Mouse (Mus musculus) hindbrain, embryonic 16.5 days (tissue): Measurements from ENCODE around the gene Ulk4. TPM values are rescaled to one million over a fixed set of nuclear protein-coding genes. Genes with fewer than 3 reads are reported as not detected.
A peak's percentile ranks its signal among the peaks of the same experiment; 100 is the strongest.

Experiments
- ATAC-seq: fragments of 200-750 bp; cut with Nextera tagmentation; 2 replicates; pipeline ENCODE4 v1.8.0; 2017; ENCODE audit warnings: moderate TSS enrichment, moderate library complexity
- H3K27ac ChIP-seq: fragments of 300-500 bp; sonication (generic); 2 replicates; pipeline ENCODE4 v1.5.1; 2014; ENCODE audit warnings: low read depth, mild to moderate bottlenecking, control low read depth, low read length, moderate library complexity
- H3K27me3 ChIP-seq: fragments of 300-500 bp; sonication (generic); replicated peaks from 2 replicates; pipeline ENCODE4 v1.6.1; 2014; ENCODE audit warnings: low read length; ENCODE audit not compliant: control insufficient read depth, insufficient read depth
- H3K36me3 ChIP-seq: fragments of 300-500 bp; sonication (generic); 2 replicates; pipeline ENCODE4 v1.6.1; 2014; ENCODE audit warnings: mild to moderate bottlenecking, low read length, moderate library complexity, mixed read lengths; ENCODE audit not compliant: control insufficient read depth, insufficient read depth
- H3K4me1 ChIP-seq: fragments of 300-500 bp; sonication (generic); 2 replicates; pipeline ENCODE4 v1.6.1; 2014; ENCODE audit warnings: low read depth, low read length; ENCODE audit not compliant: control insufficient read depth, insufficient read depth
- H3K4me2 ChIP-seq: fragments of 300-500 bp; sonication (generic); 2 replicates; pipeline ENCODE4 v1.6.1; 2014; ENCODE audit warnings: mild to moderate bottlenecking, low read length, control low read depth, moderate library complexity
- H3K4me3 ChIP-seq: fragments of 300-500 bp; sonication (generic); 2 replicates; pipeline ENCODE4 v1.5.1; 2014; ENCODE audit warnings: mild to moderate bottlenecking, low read length, control low read depth, moderate library complexity
- H3K9ac ChIP-seq: fragments of 300-500 bp; sonication (generic); 2 replicates; pipeline ENCODE4 v1.6.1; 2014; ENCODE audit warnings: low read depth, mild to moderate bottlenecking, control low read depth, low read length, moderate library complexity
- H3K9me3 ChIP-seq: fragments of 300-500 bp; sonication (generic); 2 replicates; pipeline ENCODE4 v1.6.1; 2014; ENCODE audit warnings: mild to moderate bottlenecking, low read length, moderate library complexity; ENCODE audit not compliant: control insufficient read depth
- WGBS: fragments of 180-500 bp; shearing (Covaris S2); extraction: QIAGEN DNeasy Blood & Tissue Kit; methylation state at CpG from one replicate; pipeline ENCODE4 v1.1.7; 2014; 5-methylcytosine and 5-hydroxymethylcytosine counted together
- polyA plus RNA-seq: library from polyadenylated mRNA; unstranded; fragments of >200 nt; fragmentation: Nextera tagmentation; extraction: Ambion mirVana; gene quantifications from 2 replicates; pipeline ENCODE4 v1.2.1, GENCODE M21; 2015

The Ulk4 gene
- polyA plus RNA-seq, 1 experiment from 2014 or later = 75.8 TPM

DNA sequence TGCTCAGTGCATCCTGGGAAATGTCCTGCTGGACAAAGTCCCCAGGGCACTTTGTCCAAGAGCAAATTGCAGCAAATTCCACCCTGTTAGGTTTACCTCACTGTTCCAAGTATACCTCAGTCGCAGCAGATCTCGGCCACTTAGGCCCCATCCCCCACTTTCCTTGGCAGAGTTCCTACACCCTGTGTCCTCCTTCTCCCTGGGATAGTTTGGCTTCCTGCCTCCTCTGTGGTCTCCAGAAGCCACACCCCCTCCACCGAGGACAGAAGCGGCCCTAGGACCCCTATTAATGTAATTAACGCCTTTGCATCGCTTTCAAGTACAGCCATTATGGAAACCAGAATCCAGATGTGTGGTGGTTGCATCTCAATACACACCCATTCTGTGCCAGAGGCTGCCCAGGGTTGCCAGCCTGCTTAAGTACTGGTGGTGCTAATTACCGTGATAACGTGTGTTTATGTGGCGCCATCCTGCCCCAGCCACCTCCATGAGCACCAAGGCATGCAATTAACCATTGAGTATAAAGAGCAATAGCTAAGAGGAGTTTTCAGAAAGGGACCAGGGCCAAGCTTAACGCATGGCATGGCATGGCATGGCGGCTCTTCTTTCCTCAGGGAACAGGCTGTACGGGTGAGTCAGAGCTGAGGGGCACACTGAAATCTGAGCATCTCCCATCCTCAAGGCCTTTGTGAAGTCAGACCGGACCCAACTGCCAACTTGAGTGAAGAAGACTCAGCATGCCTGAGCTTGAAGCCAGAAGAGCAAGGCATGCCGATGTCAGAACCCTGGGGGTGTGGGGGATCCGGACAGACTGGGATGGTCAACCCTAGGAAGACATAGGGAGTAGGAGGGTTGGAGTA is 275.1 kb downstream of the Ulk4 start:
- Histone ChIP-seq H3K36me3 (no peaks in the 10 kb centered on the region), H3K4me3 (no peak overlapping the region), H3K9ac (no peak overlapping the region), H3K9me3 (no peaks in the 10 kb centered on the region), H3K27me3 (no peaks in the 10 kb centered on the region), H3K4me2 (no peak overlapping the region), H3K27ac (no peak overlapping the region), H3K4me1 (peaks cover 11% of the 10 kb centered on the region)
- 62% methylated on average over 15 of the region's 15 CpGs for WGBS
- no peak for ATAC-seq

DNA sequence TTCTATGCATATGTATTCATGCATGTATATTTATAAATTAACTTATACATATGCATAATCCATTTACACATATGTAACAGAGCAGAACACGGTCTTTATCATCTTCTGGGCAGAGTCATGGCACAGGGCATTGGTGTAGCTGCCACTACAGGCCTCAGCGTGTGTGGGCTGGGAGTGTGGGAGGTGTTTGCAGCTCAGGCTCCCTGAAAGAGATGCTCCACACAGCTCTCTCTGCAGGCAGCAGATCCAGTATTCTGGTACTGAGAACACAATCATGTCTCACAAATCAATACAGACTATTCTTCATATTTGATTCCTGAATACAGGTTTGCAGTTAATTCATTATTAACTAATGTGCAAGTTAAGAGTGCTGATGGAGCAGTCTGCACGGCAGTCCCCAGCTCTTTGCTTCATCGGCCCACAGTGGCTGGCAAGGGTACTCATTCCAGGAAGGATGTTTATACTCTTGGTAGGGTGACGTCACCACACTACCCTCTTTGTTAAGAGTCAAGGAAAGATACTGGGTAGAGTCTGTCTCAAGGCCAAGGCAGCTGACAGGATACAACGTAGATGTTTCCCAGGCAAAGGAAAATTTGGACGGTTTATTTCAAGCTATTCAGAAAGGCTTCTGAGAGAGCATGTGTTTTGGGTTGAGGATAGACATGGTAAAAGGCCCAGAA is 276.2 kb downstream of the Ulk4 start:
- peak; percentile 53; the same call in 1 of the 2 replicates for ATAC-seq
- H3K27ac ChIP-seq = no peak overlapping the region
- H3K4me2 ChIP-seq = no peak overlapping the region
- no peak overlapping the region for H3K4me3 ChIP-seq
- no peaks in the 10 kb centered on the region for H3K9me3 ChIP-seq
- H3K27me3 ChIP-seq = no peaks in the 10 kb centered on the region
- H3K4me1 ChIP-seq = peaks cover 11% of the 10 kb centered on the region
- no peak overlapping the region for H3K9ac ChIP-seq
- 55% methylated on average over 7 of the region's 7 CpGs for WGBS
- no peaks in the 10 kb centered on the region for H3K36me3 ChIP-seq

DNA sequence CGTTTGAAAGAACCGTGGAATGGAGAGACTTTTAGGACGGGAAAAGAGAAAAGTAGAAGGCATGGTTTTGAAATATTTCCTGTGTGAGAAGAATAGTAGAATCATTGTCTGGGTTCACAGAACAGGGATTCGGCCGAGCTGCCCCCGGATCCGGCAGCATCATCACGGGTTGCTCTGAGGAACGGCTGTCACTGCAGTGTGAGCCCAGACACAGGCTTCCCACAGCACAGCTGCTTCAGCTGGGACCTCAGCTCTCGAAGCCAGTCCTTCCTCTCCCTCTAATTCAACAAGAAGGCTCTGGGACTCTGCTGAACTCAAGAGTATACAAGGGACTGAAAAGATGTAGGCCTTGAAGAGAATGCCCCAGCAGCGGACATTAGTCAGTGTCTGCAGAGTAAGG is 278.3 kb downstream of the Ulk4 start:
- Histone ChIP-seq H3K9ac (no peak overlapping the region), H3K27ac (no peak overlapping the region), H3K9me3 (no peaks in the 10 kb centered on the region), H3K27me3 (no peaks in the 10 kb centered on the region), H3K4me2 (no peak overlapping the region), H3K4me1 (peaks cover 17% of the 10 kb centered on the region), H3K4me3 (no peak overlapping the region), H3K36me3 (no peaks in the 10 kb centered on the region)
- 57% methylated on average over 11 of the region's 11 CpGs for WGBS
- ATAC-seq = no peak

DNA sequence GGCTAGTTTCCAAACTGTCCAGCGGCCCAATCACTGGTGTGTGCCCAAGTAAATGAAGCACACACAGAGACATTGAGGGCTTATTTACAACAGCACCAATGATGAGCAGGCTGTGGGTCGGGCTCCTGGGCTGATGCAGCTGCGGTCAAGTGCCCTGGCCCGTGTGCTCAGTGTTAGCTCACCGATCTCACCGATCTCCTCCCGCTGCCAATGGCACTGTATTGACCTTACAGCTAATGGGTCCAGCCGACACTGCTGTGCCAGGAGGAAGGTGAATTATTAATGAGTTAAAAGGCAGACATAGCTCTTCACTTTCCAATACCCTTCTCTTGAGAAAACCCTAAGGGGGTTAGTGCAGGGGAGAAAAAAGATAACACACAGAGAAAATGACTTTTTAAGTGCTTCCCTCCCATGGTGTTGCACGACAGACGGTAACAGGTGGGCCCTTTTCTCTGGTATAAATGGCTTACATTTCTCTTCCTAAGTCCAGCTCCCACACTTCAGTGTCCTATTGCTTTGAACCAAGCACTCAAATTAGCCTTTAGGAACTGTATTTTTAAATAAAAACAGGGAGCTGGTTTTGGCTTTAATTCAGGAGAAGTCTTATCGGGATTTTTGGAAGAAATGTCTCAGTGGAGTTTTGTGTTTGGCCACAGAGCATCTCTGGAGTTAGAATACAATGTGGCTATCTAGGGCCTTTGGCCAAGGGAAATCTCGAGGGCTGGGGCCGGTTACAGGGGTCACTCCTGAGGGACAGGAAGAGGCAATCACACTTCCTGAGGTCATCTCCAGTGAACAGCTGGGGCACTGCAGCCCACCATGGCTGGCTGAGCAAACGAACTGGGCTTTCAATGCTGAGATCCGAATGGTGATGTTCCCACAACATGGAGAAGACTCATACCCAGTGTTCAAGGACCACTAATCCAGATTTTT is 282.5 kb downstream of the Ulk4 start:
- no peaks in the 10 kb centered on the region for H3K9me3 ChIP-seq
- no peak overlapping the region for H3K9ac ChIP-seq
- H3K4me2 ChIP-seq = no peak overlapping the region
- H3K36me3 ChIP-seq = no peaks in the 10 kb centered on the region
- 61% methylated on average over 15 of the region's 15 CpGs for WGBS
- ATAC-seq = no peak
- H3K4me3 ChIP-seq = no peak overlapping the region
- H3K4me1 ChIP-seq = peaks cover 21% of the 10 kb centered on the region
- no peak overlapping the region for H3K27ac ChIP-seq
- H3K27me3 ChIP-seq = no peaks in the 10 kb centered on the region

DNA sequence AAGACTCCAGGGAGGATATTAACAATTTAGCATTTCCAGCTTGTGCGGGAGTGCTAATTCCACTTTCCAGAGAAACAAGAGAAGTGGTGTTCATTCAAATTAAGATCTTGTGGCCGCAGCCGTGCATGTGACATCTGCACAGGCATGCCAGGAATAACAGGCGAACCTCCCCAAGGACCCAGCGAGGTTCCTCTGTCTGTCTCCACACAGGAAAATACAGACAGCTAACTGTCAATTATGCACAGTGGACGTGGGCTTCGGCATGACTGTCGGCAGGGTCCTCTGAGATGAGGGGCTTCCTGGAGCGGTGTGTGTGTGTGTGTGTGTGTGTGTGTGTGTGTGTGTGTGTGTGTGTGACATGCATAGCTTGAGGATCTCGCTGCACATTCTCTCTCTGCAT is 284.0 kb downstream of the Ulk4 start:
- no peaks in the 10 kb centered on the region for H3K27me3 ChIP-seq
- no peak overlapping the region for H3K4me2 ChIP-seq
- no peaks in the 10 kb centered on the region for H3K9me3 ChIP-seq
- peaks cover 28% of the 10 kb centered on the region for H3K4me1 ChIP-seq
- H3K27ac ChIP-seq = no peak overlapping the region
- 0 out of 2 replicates have a peak, but pooled peaks have one; percentile 4 for ATAC-seq
- WGBS = 28% methylated on average over 10 of the region's 10 CpGs
- no peaks in the 10 kb centered on the region for H3K36me3 ChIP-seq
- no peak overlapping the region for H3K9ac ChIP-seq
- H3K4me3 ChIP-seq = no peak overlapping the region

DNA sequence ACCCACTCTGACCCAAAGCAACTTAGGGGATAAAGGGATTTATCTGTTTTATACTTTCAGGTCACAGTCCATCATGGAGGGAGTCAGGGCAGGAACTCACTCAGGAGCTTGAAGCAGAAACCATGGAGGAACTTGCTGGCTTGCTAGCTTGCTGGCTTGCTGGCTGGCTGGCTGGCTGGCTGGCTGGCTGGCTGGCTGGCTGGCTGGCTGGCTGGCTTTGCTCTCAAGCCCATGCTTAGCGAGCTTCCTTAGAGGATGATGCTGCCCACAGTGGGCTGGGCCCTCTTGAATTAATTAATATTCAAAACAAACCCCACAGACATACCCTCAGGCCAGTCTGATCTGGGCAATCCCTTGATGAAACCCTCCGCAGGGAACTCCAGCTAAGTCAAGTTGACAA is 285.2 kb downstream of the Ulk4 start:
- H3K4me2 ChIP-seq = no peak overlapping the region
- 77% methylated on average over 2 of the region's 2 CpGs for WGBS
- H3K27ac ChIP-seq = no peak overlapping the region
- no peak overlapping the region for H3K4me3 ChIP-seq
- H3K9me3 ChIP-seq = no peaks in the 10 kb centered on the region
- H3K27me3 ChIP-seq = no peaks in the 10 kb centered on the region
- ATAC-seq = no peak
- H3K36me3 ChIP-seq = no peaks in the 10 kb centered on the region
- H3K9ac ChIP-seq = no peak overlapping the region
- H3K4me1 ChIP-seq = peaks cover 29% of the 10 kb centered on the region

DNA sequence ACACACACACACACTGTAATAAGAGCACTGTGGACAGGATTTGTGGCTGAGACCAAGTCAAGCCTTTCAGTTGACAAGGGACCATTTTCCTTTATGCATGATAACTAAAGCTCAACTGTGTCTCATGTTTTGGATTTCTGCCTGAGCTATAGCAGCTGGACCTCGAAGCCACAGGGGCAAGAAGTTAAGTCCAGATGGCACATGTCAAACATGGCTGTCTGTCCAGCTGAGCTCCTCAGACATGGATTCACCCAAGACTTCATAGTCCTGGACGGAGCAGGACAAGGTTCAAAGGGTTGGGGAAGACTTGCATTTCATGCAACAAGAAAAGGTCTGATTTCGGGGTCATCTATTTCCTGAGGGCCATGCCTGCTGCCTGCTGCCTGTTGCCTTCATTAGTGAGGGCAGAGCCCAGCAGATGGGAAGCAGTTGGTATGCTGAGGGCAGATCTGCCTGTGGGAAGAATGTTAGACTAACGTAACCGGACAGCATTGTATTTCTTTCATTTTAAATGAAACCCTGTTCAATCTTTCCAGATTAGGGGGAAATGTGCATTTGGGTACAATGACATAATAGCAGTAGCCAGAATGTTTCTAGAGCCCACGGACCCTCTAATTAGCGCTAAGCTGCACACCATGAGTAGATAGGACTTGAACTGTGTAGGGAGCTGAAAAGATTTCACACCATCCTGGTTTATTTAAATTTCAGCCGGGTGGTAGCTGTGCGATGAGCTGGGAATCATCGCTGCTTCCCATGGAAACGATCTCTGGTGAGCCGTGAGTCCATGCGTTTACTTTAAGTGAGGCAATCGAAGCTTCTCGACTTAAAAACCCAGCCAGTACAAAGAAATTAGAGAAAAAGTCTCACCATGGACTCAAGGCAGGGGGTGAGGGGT is 286.9 kb downstream of the Ulk4 start:
- Histone ChIP-seq H3K9me3 (no peaks in the 10 kb centered on the region), H3K4me3 (no peak overlapping the region), H3K36me3 (no peaks in the 10 kb centered on the region), H3K4me1 (peaks cover 25% of the 10 kb centered on the region), H3K9ac (no peak overlapping the region), H3K27ac (peak overlapping the region; percentile 27; the same call in 1 of the 2 replicates), H3K4me2 (no peak overlapping the region), H3K27me3 (no peaks in the 10 kb centered on the region)
- ATAC-seq = peak; percentile 10; the same call in 1 of the 2 replicates
- WGBS = 44% methylated on average over 15 of the region's 15 CpGs

DNA sequence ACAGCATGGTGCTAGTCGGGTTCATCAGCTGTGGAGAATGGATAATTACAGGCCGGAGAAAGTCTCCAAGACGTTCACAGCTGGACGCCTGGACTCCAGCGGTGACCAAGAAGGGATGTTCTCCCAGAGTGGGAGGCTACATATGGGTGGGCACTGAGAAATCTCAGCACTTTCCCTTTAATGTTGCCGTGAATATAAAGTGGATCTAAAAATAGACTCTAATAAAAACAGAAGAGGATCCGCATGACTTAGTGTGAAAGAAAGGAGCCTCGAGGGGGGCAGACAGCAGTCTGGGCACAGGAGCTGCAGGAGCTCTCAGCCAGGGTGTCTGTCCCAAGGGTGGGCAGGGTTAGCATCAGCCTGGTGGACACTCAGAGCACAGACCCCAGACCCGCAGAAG is 288.9 kb downstream of the Ulk4 start:
- Histone ChIP-seq H3K36me3 (no peaks in the 10 kb centered on the region), H3K9ac (no peak overlapping the region), H3K4me3 (no peak overlapping the region), H3K9me3 (no peaks in the 10 kb centered on the region), H3K4me2 (no peak overlapping the region; the same call in 1 of the 2 replicates), H3K4me1 (peaks cover 17% of the 10 kb centered on the region), H3K27me3 (no peaks in the 10 kb centered on the region), H3K27ac (0 out of 2 replicates have a peak overlapping the region, but pooled peaks have one; percentile 12)
- peak; percentile 60 for ATAC-seq
- 31% methylated on average over 9 of the region's 9 CpGs for WGBS
